Mouse (Mus musculus): ENCODE data around the gene Herpud1.

GRCm38 (mm10) chr8:94412518-94412917 is 26.3 kb downstream of the Herpud1 start:
- TF ChIP-seq CTCF (conservative IDR thresholded peaks at IDR 0.05 in 1 of 2, IDR thresholded peaks at IDR 0.05 in 1 of 2; ENCODE audit: low read depth in 2 of 2, low read length in 2 of 2): no peak
- TF ChIP-seq POLR2A (IDR thresholded peaks at IDR 0.05; ENCODE audit: low read depth, low read length): no peak
- no peak for TF ChIP-seq IRF4 (IDR thresholded peaks at IDR 0.05; ENCODE audit: low read depth, low read length)
